Mouse (Mus musculus) G1E (cell line): ENCODE measurements at regions not wholly inside any gene's neighbourhood (a gene's known extent, or its start where the extent isn't known, plus 50 kb on each side); places are given as distances from the start of the nearest gene placed in this dataset.

Experiments used
- ATAC-seq: 2 replicates; pipeline ENCODE4 v1.8.0; 2016; ENCODE audit warnings: mild to moderate bottlenecking; ENCODE audit not compliant: insufficient number of reproducible peaks, poor library complexity, low FRiP score, severe bottlenecking; ENCODE audit errors: extremely low read depth
- DNase-seq: peaks from one replicate; pipeline ENCODE4 v3.0.0; 2012; ENCODE audit warnings: low spot score
- H3K27me3 ChIP-seq: 2 replicates; pipeline ENCODE4 v1.6.1; 2012; ENCODE audit warnings: mild to moderate bottlenecking, low read length, inconsistent platforms; ENCODE audit not compliant: insufficient read depth
- H3K36me3 ChIP-seq: replicated peaks from 2 replicates; pipeline ENCODE3; 2012; ENCODE audit warnings: mild to moderate bottlenecking, inconsistent platforms
- H3K4me1 ChIP-seq: 2 replicates; pipeline ENCODE4 v1.6.1; 2012; ENCODE audit warnings: low read depth, low read length, inconsistent platforms, mixed read lengths; ENCODE audit not compliant: insufficient read depth
- H3K4me3 ChIP-seq: 2 replicates; pipeline ENCODE4 v1.5.1; 2012; ENCODE audit warnings: low read depth, mild to moderate bottlenecking, inconsistent platforms, low read length, moderate library complexity, mixed read lengths
- H3K9me3 ChIP-seq: replicated peaks from 2 replicates; pipeline ENCODE4 v1.6.1; 2012; ENCODE audit warnings: inconsistent platforms
- CTCF ChIP-seq: IDR thresholded peaks from 2 replicates; pipeline ENCODE4 v1.5.1; 2012; ENCODE audit warnings: low read depth, low read length, inconsistent platforms, mixed read lengths
- GATA1 ChIP-seq: IDR thresholded peaks from 2 replicates; pipeline ENCODE4 v1.6.1; 2012; ENCODE audit warnings: borderline replicate concordance, low read length, inconsistent platforms, mixed read lengths
- GATA2 ChIP-seq: IDR thresholded peaks from 2 replicates; pipeline ENCODE4 v1.6.1; 2012; ENCODE audit warnings: low read depth, low read length, inconsistent platforms, borderline replicate concordance
- POLR2AphosphoS5 ChIP-seq: IDR thresholded peaks from 2 replicates; pipeline ENCODE4 v1.6.1; 2012; ENCODE audit warnings: low read depth, low read length, inconsistent platforms; ENCODE audit not compliant: insufficient replicate concordance
- TAL1 ChIP-seq: conservative IDR thresholded peaks from 2 replicates; pipeline ENCODE4 v1.6.1; 2012; ENCODE audit warnings: low read depth, low read length, inconsistent platforms, mixed read lengths

- H3K4me1 ChIP-seq = peaks cover 15% of the 10 kb centered on the region
- H3K27me3 ChIP-seq = peaks cover 4% of the 10 kb centered on the region
- peaks cover 2% of the 10 kb centered on the region; the same call in 1 of the 2 replicates for H3K9me3 ChIP-seq
- H3K36me3 ChIP-seq = no peaks in the 10 kb centered on the region
- no peak for ATAC-seq
- no peak overlapping the region for H3K4me3 ChIP-seq
- no peak for DNase-seq
- TF ChIP-seq POLR2AphosphoS5 = no peak
- no peak for TF ChIP-seq CTCF
- no peak for TF ChIP-seq GATA1
- TF ChIP-seq TAL1 = no peak
- TF ChIP-seq GATA2 = no peak
Measured at GRCm38 (mm10) chr5:75730698-75731097, 156.0 kb downstream of the Kit start.

DNA sequence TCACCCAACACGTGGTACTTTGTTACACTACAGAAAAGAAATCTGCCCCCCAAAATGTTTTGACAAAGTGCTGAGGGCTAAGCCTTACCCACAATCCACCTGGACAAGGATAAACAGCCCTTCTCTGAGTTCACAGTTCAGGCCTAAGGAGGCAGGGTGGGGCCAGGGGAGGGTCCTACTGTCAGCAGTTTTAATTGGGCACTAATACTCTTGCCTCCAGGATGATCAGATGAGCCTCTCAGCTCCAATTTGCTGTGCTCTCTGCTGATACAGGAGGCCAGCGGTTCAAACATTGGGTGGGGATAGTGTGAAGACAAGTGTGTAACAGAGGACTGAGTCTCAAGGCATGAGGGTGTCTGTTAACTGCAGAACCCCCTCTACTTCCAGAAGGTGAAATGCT, 146.6 kb downstream of the Kit start:
- TF ChIP-seq TAL1 (no peak), CTCF (no peak), GATA1 (no peak), POLR2AphosphoS5 (no peak), GATA2 (no peak)
- Histone ChIP-seq H3K9me3 (no peaks in the 10 kb centered on the region), H3K4me1 (peaks cover 5% of the 10 kb centered on the region; the same call in 1 of the 2 replicates), H3K27me3 (peaks cover 28% of the 10 kb centered on the region), H3K4me3 (no peak overlapping the region), H3K36me3 (no peaks in the 10 kb centered on the region)
- DNase-seq (no peak), ATAC-seq (no peak)

GRCm38 (mm10) chr5:75720091-75720940, 145.6 kb downstream of the Kit start:
- ATAC-seq = no peak
- Histone ChIP-seq H3K36me3 (no peaks in the 10 kb centered on the region), H3K4me1 (peaks cover 5% of the 10 kb centered on the region; the same call in 1 of the 2 replicates)

GRCm38 (mm10) chr5:75718511-75719225, 144.0 kb downstream of the Kit start:
- no peak overlapping the region for H3K4me3 ChIP-seq
- peaks cover 5% of the 10 kb centered on the region; the same call in 1 of the 2 replicates for H3K4me1 ChIP-seq
- TF ChIP-seq POLR2AphosphoS5 = no peak
- no peak for TF ChIP-seq TAL1
- no peak for TF ChIP-seq GATA1
- TF ChIP-seq GATA2 = no peak
- TF ChIP-seq CTCF = no peak
- DNase-seq = no peak
- H3K9me3 ChIP-seq = no peaks in the 10 kb centered on the region
- ATAC-seq = no peak
- peaks cover 28% of the 10 kb centered on the region for H3K27me3 ChIP-seq
- no peaks in the 10 kb centered on the region for H3K36me3 ChIP-seq

More at GRCm38 (mm10) chr5:75720091-75720940, 145.6 kb downstream of the Kit start:
- Histone ChIP-seq H3K4me3 (no peak overlapping the region), H3K9me3 (no peaks in the 10 kb centered on the region), H3K27me3 (peaks cover 28% of the 10 kb centered on the region)
- TF ChIP-seq GATA2 (no peak), TAL1 (no peak), CTCF (no peak), POLR2AphosphoS5 (no peak), GATA1 (no peak)
- no peak for DNase-seq
